Mouse (Mus musculus): Measurements from ENCODE around the gene Mad2l2. TPM values are rescaled to one million over a fixed set of nuclear protein-coding genes. Genes with fewer than 3 reads are reported as not detected.

Gene Mad2l2
- polyA plus RNA-seq, 1 experiment: 332 TPM

GRCm38 (mm10) chr4:148130561-148131413 lies 603 bp downstream of the Mad2l2 start, which contains the start of gene Draxin:
Gene Draxin, minus strand, starts transcription at chr4:148130698.
- H3K27ac ChIP-seq (ENCODE audit: control insufficient read depth, insufficient read depth, low read depth, low read length): no peak within 1 kb of the TSS
- H3K27me3 ChIP-seq (ENCODE audit: control insufficient read depth, insufficient read depth, low read length): no peaks in the 10 kb centered on the region
- peak within 1 kb of the TSS; percentile 34 for H3K4me3 ChIP-seq (ENCODE audit: control insufficient read depth, low read depth, low read length)
- TF ChIP-seq CTCF (IDR thresholded peaks at IDR 0.05; ENCODE audit: control insufficient read depth, insufficient read depth, insufficient replicate concordance, low read depth, low read length): no peak
- no peak for TF ChIP-seq POLR2A (IDR thresholded peaks at IDR 0.05; ENCODE audit: control insufficient read depth, low read depth, low read length)
- no peaks in the 10 kb centered on the region for H3K36me3 ChIP-seq (ENCODE audit: control insufficient read depth, insufficient read depth, low read length)
- H3K4me1 ChIP-seq (ENCODE audit: control insufficient read depth, insufficient read depth, low read length): peaks cover 6% of the 10 kb centered on the region

- TF ChIP-seq POLR2A (IDR thresholded peaks at IDR 0.05; ENCODE audit: control insufficient read depth, low read depth, low read length) (no peak), CTCF (IDR thresholded peaks at IDR 0.05; ENCODE audit: control insufficient read depth, insufficient read depth, insufficient replicate concordance, low read depth, low read length) (no peak)
- Histone ChIP-seq H3K4me1 (ENCODE audit: control insufficient read depth, insufficient read depth, low read length) (peaks cover 6% of the 10 kb centered on the region), H3K27me3 (ENCODE audit: control insufficient read depth, insufficient read depth, low read length) (no peaks in the 10 kb centered on the region), H3K36me3 (ENCODE audit: control insufficient read depth, insufficient read depth, low read length) (no peaks in the 10 kb centered on the region), H3K27ac (ENCODE audit: control insufficient read depth, insufficient read depth, low read depth, low read length) (no peak overlapping the region), H3K4me3 (ENCODE audit: control insufficient read depth, low read depth, low read length) (peak overlapping the region; percentile 34; the same call in 1 of the 2 replicates)
These were observed 1.4 kb downstream of the Mad2l2 start for GRCm38 (mm10) chr4:148131497-148132081.

GRCm38 (mm10) chr4:148134988-148135387 lies 4.8 kb downstream of the Mad2l2 start:
- peaks cover 6% of the 10 kb centered on the region for H3K4me1 ChIP-seq (ENCODE audit: control insufficient read depth, insufficient read depth, low read length)
- no peaks in the 10 kb centered on the region for H3K36me3 ChIP-seq (ENCODE audit: control insufficient read depth, insufficient read depth, low read length)
- TF ChIP-seq POLR2A (IDR thresholded peaks at IDR 0.05; ENCODE audit: control insufficient read depth, low read depth, low read length) (no peak), CTCF (IDR thresholded peaks at IDR 0.05; ENCODE audit: control insufficient read depth, insufficient read depth, insufficient replicate concordance, low read depth, low read length) (no peak)
- H3K4me3 ChIP-seq (ENCODE audit: control insufficient read depth, low read depth, low read length): no peak overlapping the region
- no peaks in the 10 kb centered on the region for H3K27me3 ChIP-seq (ENCODE audit: control insufficient read depth, insufficient read depth, low read length)
- no peak overlapping the region for H3K27ac ChIP-seq (ENCODE audit: control insufficient read depth, insufficient read depth, low read depth, low read length)

- Histone ChIP-seq H3K27me3 (ENCODE audit: control insufficient read depth, insufficient read depth, low read length) (no peaks in the 10 kb centered on the region), H3K36me3 (ENCODE audit: control insufficient read depth, insufficient read depth, low read length) (no peaks in the 10 kb centered on the region), H3K4me3 (ENCODE audit: control insufficient read depth, low read depth, low read length) (no peak overlapping the region), H3K27ac (ENCODE audit: control insufficient read depth, insufficient read depth, low read depth, low read length) (no peak overlapping the region), H3K4me1 (ENCODE audit: control insufficient read depth, insufficient read depth, low read length) (no peaks in the 10 kb centered on the region; the same call in 1 of the 2 replicates)
- TF ChIP-seq POLR2A (IDR thresholded peaks at IDR 0.05; ENCODE audit: control insufficient read depth, low read depth, low read length) (no peak), CTCF (IDR thresholded peaks at IDR 0.05; ENCODE audit: control insufficient read depth, insufficient read depth, insufficient replicate concordance, low read depth, low read length) (no peak)
These were observed 7.3 kb downstream of the Mad2l2 start for GRCm38 (mm10) chr4:148137503-148137902.

- H3K27ac ChIP-seq (ENCODE audit: control insufficient read depth, insufficient read depth, low read depth, low read length): peak overlapping the region; percentile 97
- no peak for TF ChIP-seq CTCF (IDR thresholded peaks at IDR 0.05; ENCODE audit: control insufficient read depth, insufficient read depth, insufficient replicate concordance, low read depth, low read length)
- no peak for TF ChIP-seq POLR2A (IDR thresholded peaks at IDR 0.05; ENCODE audit: control insufficient read depth, low read depth, low read length)
These were observed 9.5 kb downstream of the Mad2l2 start for GRCm38 (mm10) chr4:148139767-148140097.

GRCm38 (mm10) chr4:148140098-148141011 lies 10.2 kb downstream of the Mad2l2 start:
- TF ChIP-seq POLR2A (IDR thresholded peaks at IDR 0.05; ENCODE audit: control insufficient read depth, low read depth, low read length): peak; percentile 62
- TF ChIP-seq CTCF (IDR thresholded peaks at IDR 0.05; ENCODE audit: control insufficient read depth, insufficient read depth, insufficient replicate concordance, low read depth, low read length): peak; percentile 57; the same call in 1 of the 2 replicates
- H3K4me1 ChIP-seq (ENCODE audit: control insufficient read depth, insufficient read depth, low read length): no peaks in the 10 kb centered on the region; the same call in 1 of the 2 replicates
- peak overlapping the region; percentile 97 for H3K4me3 ChIP-seq (ENCODE audit: control insufficient read depth, low read depth, low read length)

More at GRCm38 (mm10) chr4:148139767-148140097, 9.5 kb downstream of the Mad2l2 start:
- Histone ChIP-seq H3K4me3 (ENCODE audit: control insufficient read depth, low read depth, low read length) (peak overlapping the region; percentile 97), H3K4me1 (ENCODE audit: control insufficient read depth, insufficient read depth, low read length) (no peaks in the 10 kb centered on the region; the same call in 1 of the 2 replicates), H3K36me3 (ENCODE audit: control insufficient read depth, insufficient read depth, low read length) (no peaks in the 10 kb centered on the region), H3K27me3 (ENCODE audit: control insufficient read depth, insufficient read depth, low read length) (no peaks in the 10 kb centered on the region)

More at GRCm38 (mm10) chr4:148140098-148141011, 10.2 kb downstream of the Mad2l2 start:
- Histone ChIP-seq H3K36me3 (ENCODE audit: control insufficient read depth, insufficient read depth, low read length) (no peaks in the 10 kb centered on the region), H3K27ac (ENCODE audit: control insufficient read depth, insufficient read depth, low read depth, low read length) (peak overlapping the region; percentile 97), H3K27me3 (ENCODE audit: control insufficient read depth, insufficient read depth, low read length) (no peaks in the 10 kb centered on the region)

Data from testis, adult 2 months (tissue).